Mouse (Mus musculus): Measurements from ENCODE around the gene Ddx28.

DNA sequence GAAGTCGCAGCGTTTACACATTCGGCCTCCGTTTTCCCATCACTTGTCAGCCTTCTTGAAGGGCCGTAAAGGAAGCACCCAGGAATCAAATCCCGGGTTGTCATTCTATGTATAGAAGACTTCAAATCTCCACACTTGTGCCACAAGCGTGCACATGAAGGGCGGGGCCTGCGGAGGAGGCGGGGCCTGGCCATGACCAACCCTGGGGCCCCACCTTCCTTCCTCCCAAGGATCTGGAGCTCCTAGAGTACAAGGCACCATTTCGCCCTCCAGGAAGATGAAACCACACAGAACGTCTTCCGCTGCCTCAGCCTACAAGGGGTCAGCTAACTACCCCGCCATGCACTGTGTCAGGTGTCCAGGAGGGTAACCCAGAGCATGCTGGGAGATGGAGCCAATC is 50.6 kb downstream of the Ddx28 start:
- TF ChIP-seq POLR2A (IDR thresholded peaks at IDR 0.05; ENCODE audit: borderline replicate concordance, low read depth, low read length) (no peak), CTCF (IDR thresholded peaks at IDR 0.05; ENCODE audit: low read depth, low read length) (no peak)
